Mouse (Mus musculus): ENCODE data around the gene Wrap53.
"Not testable (repeated sequence)": the region's sequence is repeated elsewhere in the genome, so short reads cannot be mapped to it uniquely, and the experiment has no call there.

Wrap53 gene

GRCm38 (mm10) chr11:69563373-69563772, 16.7 kb downstream of the Wrap53 start:
- no peak for DNase-seq (ENCODE audit: low spot score)

- no peak for DNase-seq (ENCODE audit: low spot score)
These were observed 18.9 kb downstream of the Wrap53 start for GRCm38 (mm10) chr11:69560896-69561854.

GRCm38 (mm10) chr11:69559851-69560765, 19.9 kb downstream of the Wrap53 start, which contains the start of gene Efnb3:
Gene Efnb3 (minus strand): TSS chr11:69560205.
- peak; percentile 36 for DNase-seq (ENCODE audit: low spot score)

- DNase-seq (ENCODE audit: low spot score), result no peak
These were observed 20.9 kb downstream of the Wrap53 start for GRCm38 (mm10) chr11:69559183-69559582.

- DNase-seq (ENCODE audit: low spot score), result no peak
These were observed 21.3 kb downstream of the Wrap53 start for GRCm38 (mm10) chr11:69558756-69559155.

- DNase-seq (ENCODE audit: low spot score), result no peak
These were observed 22.6 kb downstream of the Wrap53 start for GRCm38 (mm10) chr11:69557381-69557958.

- DNase-seq (ENCODE audit: low spot score), result no peak
These were observed 25.4 kb downstream of the Wrap53 start for GRCm38 (mm10) chr11:69554539-69555140.

GRCm38 (mm10) chr11:69553341-69553721, 26.7 kb downstream of the Wrap53 start:
- DNase-seq (ENCODE audit: low spot score), result no peak

GRCm38 (mm10) chr11:69552622-69553340, 27.3 kb downstream of the Wrap53 start:
- no peak for DNase-seq (ENCODE audit: low spot score)

- DNase-seq (ENCODE audit: low spot score), result no peak
These were observed 28.7 kb downstream of the Wrap53 start for GRCm38 (mm10) chr11:69551310-69551709.

- DNase-seq (ENCODE audit: low spot score), result no peak
These were observed 30.9 kb downstream of the Wrap53 start, which contains the start of gene Dnah2 for GRCm38 (mm10) chr11:69549060-69549656. Gene Dnah2 (minus strand): TSS chr11:69549110.

- DNase-seq (ENCODE audit: low spot score), result peak; percentile 39
These were observed 33.0 kb downstream of the Wrap53 start for GRCm38 (mm10) chr11:69547071-69547470.

- DNase-seq (ENCODE audit: low spot score), result peak; percentile 72
These were observed 33.5 kb downstream of the Wrap53 start for GRCm38 (mm10) chr11:69546423-69547053.

- DNase-seq (ENCODE audit: low spot score), result no peak
These were observed 34.1 kb downstream of the Wrap53 start for GRCm38 (mm10) chr11:69545957-69546356.

GRCm38 (mm10) chr11:69543598-69543997, 36.5 kb downstream of the Wrap53 start:
- no peak for DNase-seq (ENCODE audit: low spot score)

GRCm38 (mm10) chr11:69541741-69542140, 38.3 kb downstream of the Wrap53 start:
- DNase-seq (ENCODE audit: low spot score), result not testable (repeated sequence)

GRCm38 (mm10) chr11:69540700-69541099, 39.4 kb downstream of the Wrap53 start:
- no peak for DNase-seq (ENCODE audit: low spot score)

- DNase-seq (ENCODE audit: low spot score), result no peak
These were observed 45.1 kb downstream of the Wrap53 start for GRCm38 (mm10) chr11:69534990-69535389.

GRCm38 (mm10) chr11:69532480-69533150, 47.4 kb downstream of the Wrap53 start:
- DNase-seq (ENCODE audit: low spot score), result no peak
